Mouse (Mus musculus) Patski (cell line): ENCODE data around the gene Gm11042. TPM values are rescaled to one million over a fixed set of nuclear protein-coding genes. Genes with fewer than 3 reads are reported as not detected.

ENCODE experiments used
- ATAC-seq: fragments of 100-300 bp; one replicate; pipeline ENCODE4 v1.8.0; 2021
- CTCF ChIA-PET: fragments of 350-600 bp; sonication (Branson Sonifier 250); formaldehyde crosslinking; loops from one replicate; lab custom pipeline; 2022; ENCODE audit warnings: inconsistent platforms; lab: Charles Lee
- POLR2A ChIA-PET: fragments of 350-600 bp; sonication (Branson Sonifier 250); formaldehyde crosslinking; loops from one replicate; lab custom pipeline; 2022; ENCODE audit warnings: antibody characterized with exemption, inconsistent platforms; lab: Charles Lee
- DNase-seq: peaks from one replicate; pipeline ENCODE4 v3.0.0-alpha.2; 2011; ENCODE audit warnings: low read depth, low spot score
- H3K27me3 ChIP-seq: fragments of 371-371 bp; one replicate; pipeline ENCODE4 v1.5.1; 2021
- CTCF ChIP-seq: fragments of 100-300 bp; IDR thresholded peaks from one replicate; pipeline ENCODE4 v1.5.1; 2021
- in situ Hi-C: fragments of 300-500 bp; cut with MboI; formaldehyde crosslinking; loops from 3 replicates; pipeline ENCODE4 v1.11.1; 2018; ENCODE audit warnings: low pct_unique_long_range_greater_than_20kb, mixed read lengths
- polyA plus RNA-seq: library from polyadenylated mRNA; unstranded; gene quantifications from one replicate; pipeline ENCODE4 v1.2.3, GENCODE M21; 2021

Gene Gm11042
- polyA plus RNA-seq, 1 experiment from 2014 or later = not detected

DNA sequence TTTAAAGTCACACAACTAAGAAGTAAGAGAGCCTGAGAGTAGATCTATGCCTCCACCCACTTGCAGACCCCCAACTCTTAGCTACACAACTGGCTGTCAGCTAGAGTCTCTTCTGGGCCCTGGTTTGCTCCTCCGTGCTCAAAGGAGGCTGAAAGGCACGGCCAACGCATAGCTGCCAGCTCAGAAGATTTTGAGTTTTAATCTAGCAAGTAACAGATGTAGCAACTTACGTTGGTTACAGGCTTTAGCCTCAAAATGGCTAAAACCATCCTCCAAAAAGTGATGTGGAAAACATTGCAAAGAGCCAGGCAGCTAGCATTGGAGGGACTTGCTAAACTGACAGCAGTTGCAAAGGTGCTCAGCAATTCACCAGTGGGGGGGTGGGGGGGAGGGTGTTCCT, 25.2 kb downstream of the Gm11042 start:
- in situ Hi-C loops = loop anchor here (5.0 to 25.0 kb wide), 2 partner anchors 279 to 604 kb away; no protein-coding TSS in a partner anchor
- DNase-seq (no peak), ATAC-seq (no peak)
- no peak for TF ChIP-seq CTCF
- POLR2A ChIA-PET = no interaction called here
- CTCF ChIA-PET = no interaction called here
- H3K27me3 ChIP-seq = peaks cover 26% of the 10 kb centered on the region

GRCm38 (mm10) chr12:74284685-74285054, 31.5 kb downstream of the Gm11042 start:
- ATAC-seq (no peak), DNase-seq (no peak)
- CTCF ChIA-PET = no interaction called here

GRCm38 (mm10) chr12:74284020-74284684, 32.0 kb downstream of the Gm11042 start:
- in situ Hi-C loops = loop anchor here (25.0 kb wide), 1 partner anchor 597 kb away; no protein-coding TSS in a partner anchor
- ATAC-seq (no peak), DNase-seq (no peak)
- ChIA-PET CTCF (no interaction called here), POLR2A (interaction anchor here (0.6 kb wide), 1 partner anchor 1135 kb away, joined by 3 read pairs; no protein-coding TSS in a partner anchor)
- no peak for TF ChIP-seq CTCF
- peaks cover 43% of the 10 kb centered on the region for H3K27me3 ChIP-seq

More at GRCm38 (mm10) chr12:74284685-74285054, 31.5 kb downstream of the Gm11042 start:
- peaks cover 43% of the 10 kb centered on the region for H3K27me3 ChIP-seq
- in situ Hi-C loops = loop anchor here (25.0 kb wide), 1 partner anchor 597 kb away; no protein-coding TSS in a partner anchor
- no peak for TF ChIP-seq CTCF
- POLR2A ChIA-PET = no interaction called here

GRCm38 (mm10) chr12:74282846-74283245, 33.3 kb downstream of the Gm11042 start:
- CTCF ChIA-PET = no interaction called here
- POLR2A ChIA-PET = no interaction called here
- ATAC-seq (no peak), DNase-seq (no peak)
- in situ Hi-C loops = loop anchor here (25.0 kb wide), 1 partner anchor 596 kb away; no protein-coding TSS in a partner anchor
- H3K27me3 ChIP-seq = peaks cover 46% of the 10 kb centered on the region
- TF ChIP-seq CTCF = no peak

DNA sequence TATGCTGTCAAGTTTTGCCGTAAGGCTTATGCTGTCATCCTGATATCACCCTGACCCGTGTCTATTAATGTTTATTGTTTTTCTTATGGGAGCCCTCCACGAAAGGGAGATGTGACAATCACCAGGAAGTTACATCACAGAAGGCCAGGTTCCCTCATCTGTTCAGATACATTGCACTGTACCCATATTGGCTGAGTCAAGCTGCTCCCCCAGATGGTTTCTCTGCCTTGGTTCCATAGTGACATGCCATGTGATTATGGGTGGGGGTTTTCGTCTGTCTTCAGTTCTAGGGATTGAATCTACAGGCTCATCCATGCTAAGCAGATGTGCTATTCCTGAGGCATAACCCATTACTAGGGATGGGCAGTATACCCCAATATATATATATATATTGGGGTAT, 34.8 kb downstream of the Gm11042 start:
- no peak for TF ChIP-seq CTCF
- ChIA-PET POLR2A (no interaction called here), CTCF (no interaction called here)
- ATAC-seq = no peak
- in situ Hi-C loops = loop anchor here (25.0 kb wide), 1 partner anchor 594 kb away; no protein-coding TSS in a partner anchor
- no peak for DNase-seq
- peaks cover 43% of the 10 kb centered on the region for H3K27me3 ChIP-seq

DNA sequence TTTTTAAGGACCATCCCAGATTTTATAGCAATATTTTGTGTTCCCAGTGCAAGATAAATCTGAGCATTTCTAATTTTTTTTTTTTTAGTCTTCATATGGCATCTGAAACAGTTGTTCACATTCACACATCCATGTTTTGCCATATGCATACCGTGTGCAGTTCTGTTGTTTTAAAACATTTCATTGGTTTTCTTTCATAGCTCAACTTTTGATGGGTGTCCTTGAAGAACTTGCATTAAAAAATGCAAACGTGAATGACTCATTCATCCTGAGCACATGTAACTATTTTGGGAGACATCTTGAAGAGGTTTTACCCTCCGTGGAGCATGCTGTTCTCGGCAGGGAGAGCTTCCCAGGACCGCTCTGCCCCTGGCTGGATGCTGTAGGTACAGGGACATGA, 38.9 kb downstream of the Gm11042 start:
- TF ChIP-seq CTCF = no peak
- ChIA-PET POLR2A (no interaction called here), CTCF (no interaction called here)
- in situ Hi-C loops = loop anchor here (25.0 kb wide), 1 partner anchor 590 kb away; no protein-coding TSS in a partner anchor
- peaks cover 17% of the 10 kb centered on the region for H3K27me3 ChIP-seq
- ATAC-seq = no peak
- DNase-seq = no peak

- no peak for TF ChIP-seq CTCF
These were observed 43.6 kb downstream of the Gm11042 start for GRCm38 (mm10) chr12:74272545-74272944.

DNA sequence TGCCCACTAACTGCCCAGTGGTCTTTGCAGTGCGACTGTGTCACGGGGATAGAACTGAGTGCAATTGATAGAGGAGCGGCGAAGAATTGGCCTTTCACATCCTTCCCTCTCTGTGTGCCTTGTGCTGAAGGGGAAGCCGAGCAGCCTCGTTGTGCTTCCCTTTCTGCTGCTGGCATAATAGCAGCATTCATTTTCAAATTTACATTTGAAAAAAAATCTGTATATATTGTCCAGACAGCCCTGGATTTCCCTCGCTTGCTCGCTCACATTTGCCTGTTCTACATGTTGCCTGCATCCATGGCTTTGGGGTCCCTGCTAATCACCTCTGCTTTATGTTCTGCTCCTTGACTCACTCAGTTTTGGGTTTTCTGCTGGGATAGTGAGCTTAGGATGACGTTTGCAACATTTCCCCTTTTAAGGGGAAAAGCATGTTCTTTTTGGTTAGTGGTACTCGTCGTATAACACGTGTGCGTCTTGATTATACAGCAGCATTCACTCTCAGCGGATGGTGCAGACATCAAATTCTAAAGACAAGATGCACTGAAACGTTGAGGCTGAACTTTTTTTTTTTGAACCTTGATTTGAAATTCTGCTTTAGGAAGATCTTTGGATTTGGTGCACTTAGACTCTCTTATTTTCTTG, 47.4 kb downstream of the Gm11042 start:
- ATAC-seq = no peak
- POLR2A ChIA-PET = interaction anchor here (0.7 kb wide), 1 partner anchor 19 kb away, joined by 4 read pairs; no protein-coding TSS in a partner anchor
- H3K27me3 ChIP-seq = peaks cover 23% of the 10 kb centered on the region
- CTCF ChIA-PET = no interaction called here
- in situ Hi-C loops = no loop called here
- no peak for DNase-seq
- no peak for TF ChIP-seq CTCF

More at GRCm38 (mm10) chr12:74272545-74272944, 43.6 kb downstream of the Gm11042 start:
- in situ Hi-C loops = no loop called here
- CTCF ChIA-PET = no interaction called here
- peaks cover 31% of the 10 kb centered on the region for H3K27me3 ChIP-seq
- POLR2A ChIA-PET = no interaction called here
- DNase-seq (no peak), ATAC-seq (no peak)

GRCm38 (mm10) chr12:74267049-74267448, 49.1 kb downstream of the Gm11042 start:
- ChIA-PET POLR2A (no interaction called here), CTCF (no interaction called here)
- TF ChIP-seq CTCF = no peak
- ATAC-seq (no peak), DNase-seq (no peak)
- H3K27me3 ChIP-seq = peaks cover 18% of the 10 kb centered on the region
- in situ Hi-C loops = no loop called here
